ENCODE assay signal across 15 mouse cellular contexts in genomic region chr12:79975466-79976239, GRCm38 (mm10).
DNase-seq lines count a peak whose midpoint lies in the region; ATAC-seq and TF ChIP-seq lines count a peak whose summit lies in the region.
"Had no signal": no experiment of that assay in that cellular context is flagged by ENCODE, and none has a peak within 500 bp of the region (broad histone marks: within the 10 kb centered on the region; RNA-seq: fewer than 3 reads in every experiment).

No protein-coding gene starts in this region.

- no peaks in the 10 kb centered on the region for H3K36me3 ChIP-seq in forebrain, embryonic 11.5 days (ENCODE audit: control insufficient read depth, insufficient read depth, low read length)
- H3K36me3 ChIP-seq in forebrain, embryonic 12.5 days (replicated peaks): no peaks in the 10 kb centered on the region
- H3K36me3 ChIP-seq in liver, embryonic 11.5 days (ENCODE audit: control insufficient read depth, insufficient read depth, low read length): no peaks in the 10 kb centered on the region
- H3K36me3 ChIP-seq in liver, postnatal 0 days (replicated peaks; ENCODE audit: insufficient read depth, low read length): no peaks in the 10 kb centered on the region
- no peaks in the 10 kb centered on the region for H3K36me3 ChIP-seq in embryonic facial prominence, embryonic 15.5 days

- ATAC-seq in forebrain, embryonic 11.5 days (replicated peaks; ENCODE audit: low FRiP score): no peak
- no peak for ATAC-seq in forebrain, embryonic 12.5 days (ENCODE audit: low FRiP score)
- no peak for ATAC-seq in liver, embryonic 11.5 days (replicated peaks; ENCODE audit: low FRiP score)
- no peak for ATAC-seq in liver, postnatal 0 days
- no peak for ATAC-seq in embryonic facial prominence, embryonic 15.5 days (ENCODE audit: insufficient number of reproducible peaks, low FRiP score, low TSS enrichment, low read depth)
- ATAC-seq: forebrain, embryonic 16.5 days had no signal

- no peaks in the 10 kb centered on the region; the same call in 1 of the 2 replicates for H3K4me1 ChIP-seq in forebrain, embryonic 11.5 days (replicated peaks; ENCODE audit: control insufficient read depth, insufficient read depth, low read length)
- H3K4me1 ChIP-seq in forebrain, embryonic 12.5 days: peaks cover 20% of the 10 kb centered on the region
- H3K4me1 ChIP-seq in liver, embryonic 11.5 days (replicated peaks; ENCODE audit: control insufficient read depth, insufficient read depth, low read length): peaks cover 24% of the 10 kb centered on the region
- peaks cover 12% of the 10 kb centered on the region for H3K4me1 ChIP-seq in liver, postnatal 0 days (ENCODE audit: insufficient read depth)
- H3K4me1 ChIP-seq in embryonic facial prominence, embryonic 15.5 days: peaks cover 46% of the 10 kb centered on the region

- no peaks in the 10 kb centered on the region for H3K27me3 ChIP-seq in forebrain, embryonic 11.5 days (ENCODE audit: control insufficient read depth, insufficient read depth, low read length)
- H3K27me3 ChIP-seq in forebrain, embryonic 12.5 days: no peaks in the 10 kb centered on the region
- no peaks in the 10 kb centered on the region for H3K27me3 ChIP-seq in liver, embryonic 11.5 days (replicated peaks; ENCODE audit: control insufficient read depth, insufficient read depth, low read length)
- no peaks in the 10 kb centered on the region for H3K27me3 ChIP-seq in liver, postnatal 0 days (ENCODE audit: insufficient read depth, low read length)
- H3K27me3 ChIP-seq in embryonic facial prominence, embryonic 15.5 days: no peaks in the 10 kb centered on the region

- peak; percentile 50 for DNase-seq in forebrain, embryonic 11.5 days (ENCODE audit: low spot score)
- no peak for DNase-seq in liver, embryonic 11.5 days (ENCODE audit: low spot score)
- DNase-seq in liver, postnatal 0 days: no peak
- peak; percentile 60 to 88 for DNase-seq in lung, postnatal 4 days
- no peak for DNase-seq in B cell, adult 2 months
- DNase-seq in cerebellum, adult 9-11 months: no peak
- DNase-seq: adrenal gland, adult 2 months; cerebellum, postnatal 10 days; kidney, postnatal 36 days; liver; retina, postnatal 1 day; thymus, adult 2 months had no signal

- no peak overlapping the region for H3K9ac ChIP-seq in forebrain, embryonic 11.5 days (ENCODE audit: low read length)
- H3K9ac ChIP-seq in forebrain, embryonic 12.5 days: no peak overlapping the region
- H3K9ac ChIP-seq in liver, embryonic 11.5 days (ENCODE audit: low read depth, low read length): no peak overlapping the region
- no peak overlapping the region for H3K9ac ChIP-seq in liver, postnatal 0 days (replicated peaks)
- H3K9ac ChIP-seq in embryonic facial prominence, embryonic 15.5 days: no peak overlapping the region

- TF ChIP-seq CTCF in liver, postnatal 0 days (IDR thresholded peaks at IDR 0.05; ENCODE audit: low read depth): no peak

- TF ChIP-seq EP300 in liver, postnatal 0 days (IDR thresholded peaks at IDR 0.05; ENCODE audit: low read depth): no peak

- no peak overlapping the region for H3K27ac ChIP-seq in forebrain, embryonic 11.5 days (ENCODE audit: low read depth, low read length)
- H3K27ac ChIP-seq in forebrain, embryonic 12.5 days: no peak overlapping the region
- H3K27ac ChIP-seq in liver, embryonic 11.5 days (ENCODE audit: low read depth, low read length): peak overlapping the region; percentile 5; the same call in 1 of the 2 replicates
- H3K27ac ChIP-seq in liver, postnatal 0 days (ENCODE audit: low read depth): no peak overlapping the region
- H3K27ac ChIP-seq in embryonic facial prominence, embryonic 15.5 days (replicated peaks): peak overlapping the region; percentile 92

- no peak overlapping the region for H3K4me2 ChIP-seq in forebrain, embryonic 11.5 days (ENCODE audit: low read depth, low read length, severe bottlenecking)
- no peak overlapping the region for H3K4me2 ChIP-seq in forebrain, embryonic 12.5 days
- H3K4me2 ChIP-seq in liver, embryonic 11.5 days: no peak overlapping the region
- no peak overlapping the region for H3K4me2 ChIP-seq in liver, postnatal 0 days (ENCODE audit: low read depth, low read length)
- no peak overlapping the region for H3K4me2 ChIP-seq in embryonic facial prominence, embryonic 15.5 days (replicated peaks)

- WGBS in forebrain, embryonic 11.5 days: 72% methylated on average over 9 of the region's 9 CpGs
- WGBS in forebrain, embryonic 12.5 days: 73% methylated on average over 9 of the region's 9 CpGs
- 55% methylated on average over 9 of the region's 9 CpGs for WGBS in liver, embryonic 11.5 days
- WGBS in liver, postnatal 0 days (ENCODE audit: insufficient replicate concordance): 72% methylated on average over 9 of the region's 9 CpGs
- WGBS in embryonic facial prominence, embryonic 15.5 days: 47% methylated on average over 9 of the region's 9 CpGs

- H3K9me3 ChIP-seq in forebrain, embryonic 11.5 days (ENCODE audit: control insufficient read depth, low read length): no peaks in the 10 kb centered on the region
- no peaks in the 10 kb centered on the region for H3K9me3 ChIP-seq in forebrain, embryonic 12.5 days
- H3K9me3 ChIP-seq in liver, embryonic 11.5 days (ENCODE audit: control insufficient read depth, low read length): no peaks in the 10 kb centered on the region
- H3K9me3 ChIP-seq in liver, postnatal 0 days (ENCODE audit: low read length): no peaks in the 10 kb centered on the region
- H3K9me3 ChIP-seq in embryonic facial prominence, embryonic 15.5 days (replicated peaks): no peaks in the 10 kb centered on the region

- H3K4me3 ChIP-seq in forebrain, embryonic 11.5 days (ENCODE audit: low read depth, low read length): no peak overlapping the region
- no peak overlapping the region for H3K4me3 ChIP-seq in forebrain, embryonic 12.5 days (replicated peaks)
- no peak overlapping the region for H3K4me3 ChIP-seq in liver, embryonic 11.5 days (ENCODE audit: low read depth, low read length)
- no peak overlapping the region for H3K4me3 ChIP-seq in liver, postnatal 0 days (ENCODE audit: low read depth, low read length)
- no peak overlapping the region for H3K4me3 ChIP-seq in embryonic facial prominence, embryonic 15.5 days (replicated peaks)

Comparison
In these comparisons a context has a peak if more than half of its experiments do, and no peak if none do; other contexts are left out.
1. H3K27ac ChIP-seq: peak in liver, embryonic 11.5 days (single experiment) and embryonic facial prominence, embryonic 15.5 days (single experiment); none in forebrain, embryonic 11.5 days (single experiment), forebrain, embryonic 12.5 days (single experiment) and liver, postnatal 0 days (single experiment).
2. DNase-seq: peak in forebrain, embryonic 11.5 days (single experiment) and lung, postnatal 4 days (2 of 2); none in liver, embryonic 11.5 days (single experiment), liver, postnatal 0 days (single experiment), B cell, adult 2 months (0 of 2) and cerebellum, adult 9-11 months (single experiment).